Mouse (Mus musculus): ENCODE measurements at regions not wholly inside any gene's neighbourhood (a gene's known extent, or its start where the extent isn't known, plus 50 kb on each side); places are given as distances from the start of the nearest gene placed in this dataset.
"Not testable (repeated sequence)": the region's sequence is repeated elsewhere in the genome, so short reads cannot be mapped to it uniquely, and the experiment has no call there.

- Histone ChIP-seq H3K4me2 (replicated peaks) (no peak overlapping the region), H3K9me3 (no peaks in the 10 kb centered on the region), H3K9ac (no peak overlapping the region), H3K27me3 (no peaks in the 10 kb centered on the region), H3K36me3 (no peaks in the 10 kb centered on the region), H3K4me1 (no peaks in the 10 kb centered on the region), H3K27ac (no peak overlapping the region), H3K4me3 (no peak overlapping the region)
- WGBS = 59% methylated on average over 1 of the region's 1 CpGs
- ATAC-seq (ENCODE audit: insufficient number of reproducible peaks, insufficient read depth, low FRiP score, low TSS enrichment) = no peak
Measured at GRCm38 (mm10) chr5:78075203-78075602, 667.4 kb upstream of the Igfbp7 start.

DNA sequence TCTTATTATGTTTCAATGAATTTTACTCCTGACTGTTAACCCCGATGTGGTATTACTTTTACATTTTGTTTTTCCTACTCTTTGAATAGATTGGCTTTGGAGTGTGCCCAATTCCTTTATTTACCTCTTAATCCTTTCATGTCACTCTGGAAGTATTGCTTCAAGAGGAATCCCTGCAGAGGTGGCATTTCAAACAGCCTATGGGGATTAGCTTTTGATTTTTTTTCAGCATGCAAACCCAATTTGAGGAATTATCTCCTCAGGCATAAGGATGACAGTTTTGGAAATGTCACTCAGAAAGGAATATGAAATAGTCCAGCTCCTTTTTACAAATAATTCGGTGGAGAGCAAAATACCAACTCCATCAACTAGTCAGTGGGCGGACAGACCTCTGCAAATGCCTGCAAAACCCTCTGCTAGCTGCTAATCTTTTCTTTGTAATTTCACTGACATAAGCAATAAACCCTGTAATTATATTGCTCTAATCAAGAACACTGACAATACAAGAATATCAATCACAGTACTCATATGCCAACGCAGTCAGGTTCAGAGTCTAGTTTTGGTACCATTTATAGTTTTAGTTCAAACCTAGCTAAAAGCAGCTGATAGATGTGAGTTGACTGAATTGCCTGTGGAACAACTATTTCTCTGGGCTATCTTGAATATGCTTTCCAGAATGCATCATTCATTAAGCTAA lies 624.9 kb upstream of the Igfbp7 start:
- no peak overlapping the region for H3K9ac ChIP-seq
- no peaks in the 10 kb centered on the region for H3K9me3 ChIP-seq
- ATAC-seq (ENCODE audit: insufficient number of reproducible peaks, insufficient read depth, low FRiP score, low TSS enrichment) = no peak
- no peaks in the 10 kb centered on the region for H3K27me3 ChIP-seq
- H3K4me2 ChIP-seq (replicated peaks) = no peak overlapping the region
- no peak overlapping the region for H3K27ac ChIP-seq
- H3K36me3 ChIP-seq = no peaks in the 10 kb centered on the region
- WGBS = 69% methylated on average over 4 of the region's 4 CpGs
- H3K4me3 ChIP-seq = no peak overlapping the region
- H3K4me1 ChIP-seq = no peaks in the 10 kb centered on the region

GRCm38 (mm10) chr5:78017523-78017922 lies 609.7 kb upstream of the Igfbp7 start:
- 82% methylated on average over 4 of the region's 4 CpGs for WGBS
- no peak overlapping the region for H3K9ac ChIP-seq
- ATAC-seq (ENCODE audit: insufficient number of reproducible peaks, insufficient read depth, low FRiP score, low TSS enrichment) = no peak
- H3K36me3 ChIP-seq = no peaks in the 10 kb centered on the region
- no peaks in the 10 kb centered on the region for H3K27me3 ChIP-seq
- H3K9me3 ChIP-seq = no peaks in the 10 kb centered on the region
- no peak overlapping the region for H3K27ac ChIP-seq
- H3K4me2 ChIP-seq (replicated peaks) = no peak overlapping the region
- no peak overlapping the region for H3K4me3 ChIP-seq
- H3K4me1 ChIP-seq = no peaks in the 10 kb centered on the region

- H3K27ac ChIP-seq = no peak overlapping the region
- no peak for ATAC-seq (ENCODE audit: insufficient number of reproducible peaks, insufficient read depth, low FRiP score, low TSS enrichment)
- no peaks in the 10 kb centered on the region for H3K27me3 ChIP-seq
- H3K36me3 ChIP-seq = no peaks in the 10 kb centered on the region
- 73% methylated on average over 10 of the region's 10 CpGs for WGBS
- no peak overlapping the region for H3K9ac ChIP-seq
- no peak overlapping the region for H3K4me3 ChIP-seq
- no peaks in the 10 kb centered on the region for H3K9me3 ChIP-seq
- H3K4me1 ChIP-seq = no peaks in the 10 kb centered on the region
- H3K4me2 ChIP-seq (replicated peaks) = no peak overlapping the region
Measured at GRCm38 (mm10) chr5:77986449-77987047, 578.7 kb upstream of the Igfbp7 start.

DNA sequence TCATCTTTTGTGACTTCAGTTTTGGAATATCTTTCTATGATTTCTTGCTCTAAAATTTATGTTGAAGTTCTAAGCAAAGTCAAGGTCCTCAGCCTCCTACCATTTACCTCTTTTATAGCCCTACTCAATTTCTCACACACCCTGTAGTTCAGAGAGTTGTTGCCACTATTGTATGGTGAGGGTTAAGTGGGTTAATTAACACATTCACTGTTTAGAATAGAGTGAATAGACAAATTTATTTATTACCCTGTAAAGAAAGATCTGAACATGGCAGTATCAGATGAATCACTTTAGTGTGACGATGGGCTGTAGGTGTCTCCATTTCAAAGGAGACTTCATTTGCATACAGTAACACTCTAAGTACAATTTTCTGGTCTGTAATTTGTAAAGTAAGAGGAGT lies 577.4 kb upstream of the Igfbp7 start:
- Histone ChIP-seq H3K27me3 (no peaks in the 10 kb centered on the region), H3K4me3 (no peak overlapping the region), H3K9ac (no peak overlapping the region), H3K9me3 (no peaks in the 10 kb centered on the region), H3K36me3 (no peaks in the 10 kb centered on the region), H3K27ac (no peak overlapping the region), H3K4me1 (no peaks in the 10 kb centered on the region), H3K4me2 (replicated peaks) (no peak overlapping the region)
- 87% methylated on average over 1 of the region's 1 CpGs for WGBS
- ATAC-seq (ENCODE audit: insufficient number of reproducible peaks, insufficient read depth, low FRiP score, low TSS enrichment) = no peak

- WGBS = 86% methylated on average over 4 of the region's 4 CpGs
- not testable (repeated sequence) for H3K9me3 ChIP-seq; H3K27ac ChIP-seq; H3K9ac ChIP-seq; H3K4me2 ChIP-seq (replicated peaks); H3K4me3 ChIP-seq; H3K4me1 ChIP-seq; H3K36me3 ChIP-seq; H3K27me3 ChIP-seq; ATAC-seq (ENCODE audit: insufficient number of reproducible peaks, insufficient read depth, low FRiP score, low TSS enrichment)
Measured at GRCm38 (mm10) chr5:77940021-77940420, 532.2 kb upstream of the Igfbp7 start.

DNA sequence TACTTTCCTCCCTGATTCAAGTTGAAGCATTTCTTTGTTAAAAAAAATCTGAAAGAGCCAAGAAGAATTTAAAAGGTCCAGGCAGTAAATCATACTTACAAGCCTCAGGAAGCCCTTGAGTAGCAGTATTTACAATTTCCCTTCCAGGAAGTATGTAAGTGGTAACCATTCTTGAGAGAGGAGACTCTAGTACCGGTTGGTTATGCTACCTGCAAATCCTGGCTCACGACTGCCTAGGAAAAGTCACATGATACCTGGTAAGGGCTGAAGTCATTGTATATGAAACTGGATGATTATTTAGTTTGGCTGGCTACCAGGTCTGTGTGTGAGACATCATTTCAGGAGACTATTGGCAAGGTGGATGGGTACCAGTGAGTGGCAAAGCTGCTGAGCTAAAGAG lies 524.0 kb upstream of the Igfbp7 start:
- no peak overlapping the region for H3K4me2 ChIP-seq (replicated peaks)
- no peaks in the 10 kb centered on the region for H3K9me3 ChIP-seq
- H3K4me1 ChIP-seq = 0 out of 2 replicates have a peak, but pooled peaks cover 3% of the 10 kb centered on the region
- H3K4me3 ChIP-seq = no peak overlapping the region
- H3K27me3 ChIP-seq = no peaks in the 10 kb centered on the region
- no peak for ATAC-seq (ENCODE audit: insufficient number of reproducible peaks, insufficient read depth, low FRiP score, low TSS enrichment)
- no peaks in the 10 kb centered on the region for H3K36me3 ChIP-seq
- H3K27ac ChIP-seq = no peak overlapping the region
- H3K9ac ChIP-seq = no peak overlapping the region
- 68% methylated on average over 2 of the region's 2 CpGs for WGBS

DNA sequence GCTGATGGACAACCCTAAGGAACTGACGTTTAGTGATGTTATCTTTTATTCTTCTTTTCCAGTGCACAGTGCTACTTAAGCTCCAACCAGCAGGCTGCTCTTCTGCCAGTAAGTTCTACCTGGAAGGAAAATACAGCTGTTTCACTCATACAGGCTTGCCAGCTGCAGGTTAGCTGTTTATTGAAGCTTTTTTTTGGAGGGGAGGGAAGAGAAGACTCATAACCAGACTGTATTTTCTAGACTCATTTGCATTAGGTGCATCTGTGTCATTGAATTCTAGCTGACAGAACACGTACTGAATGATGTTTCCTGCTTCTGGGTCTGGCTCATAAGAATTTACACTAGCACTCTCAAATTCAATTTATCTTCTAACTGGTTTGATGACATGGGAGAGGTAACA lies 513.3 kb upstream of the Igfbp7 start:
- WGBS = 67% methylated on average over 2 of the region's 2 CpGs
- Histone ChIP-seq H3K9ac (no peak overlapping the region), H3K4me1 (no peaks in the 10 kb centered on the region), H3K9me3 (no peaks in the 10 kb centered on the region), H3K4me2 (replicated peaks) (no peak overlapping the region), H3K36me3 (no peaks in the 10 kb centered on the region), H3K27me3 (no peaks in the 10 kb centered on the region), H3K27ac (no peak overlapping the region), H3K4me3 (no peak overlapping the region)
- ATAC-seq (ENCODE audit: insufficient number of reproducible peaks, insufficient read depth, low FRiP score, low TSS enrichment) = no peak

DNA sequence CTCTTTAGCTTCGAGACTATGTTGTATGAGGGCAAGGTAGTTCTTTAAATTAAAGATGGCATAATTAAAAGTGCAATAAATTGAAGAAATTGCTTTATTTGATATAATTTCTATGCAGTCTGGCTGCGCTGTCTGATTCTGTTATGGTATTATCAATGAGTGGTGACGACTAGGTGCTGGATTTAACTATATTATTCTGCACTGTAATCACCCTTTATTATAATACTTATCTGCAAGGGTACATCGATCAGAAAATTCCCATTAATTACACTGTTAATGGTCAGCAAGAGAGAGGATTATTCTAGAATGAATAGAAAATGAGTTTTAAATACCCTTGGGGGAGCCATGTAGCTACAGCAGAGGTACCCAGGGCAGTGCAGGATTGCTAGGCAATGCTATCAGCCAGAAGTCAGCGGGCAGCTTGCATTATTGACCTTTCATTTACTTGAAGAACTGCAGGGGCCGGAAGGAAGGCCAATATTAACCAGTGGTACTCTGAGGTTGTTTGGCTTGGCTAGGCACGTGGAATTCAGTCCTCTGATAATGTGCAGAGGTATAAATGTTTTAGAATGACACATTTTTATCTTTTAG lies 509.3 kb upstream of the Igfbp7 start:
- 65% methylated on average over 7 of the region's 7 CpGs for WGBS
- no peak for ATAC-seq (ENCODE audit: insufficient number of reproducible peaks, insufficient read depth, low FRiP score, low TSS enrichment)
- H3K4me3 ChIP-seq = no peak overlapping the region
- no peaks in the 10 kb centered on the region for H3K9me3 ChIP-seq
- no peak overlapping the region for H3K9ac ChIP-seq
- no peaks in the 10 kb centered on the region for H3K36me3 ChIP-seq
- H3K4me1 ChIP-seq = no peaks in the 10 kb centered on the region
- H3K27me3 ChIP-seq = no peaks in the 10 kb centered on the region
- no peak overlapping the region for H3K27ac ChIP-seq
- no peak overlapping the region for H3K4me2 ChIP-seq (replicated peaks)

- no peak overlapping the region for H3K4me2 ChIP-seq (replicated peaks)
- H3K9me3 ChIP-seq = no peaks in the 10 kb centered on the region
- no peak overlapping the region for H3K27ac ChIP-seq
- H3K4me3 ChIP-seq = no peak overlapping the region
- no peaks in the 10 kb centered on the region for H3K27me3 ChIP-seq
- H3K36me3 ChIP-seq = no peaks in the 10 kb centered on the region
- H3K4me1 ChIP-seq = no peaks in the 10 kb centered on the region
- no peak overlapping the region for H3K9ac ChIP-seq
- WGBS = 64% methylated on average over 2 of the region's 2 CpGs
- ATAC-seq (ENCODE audit: insufficient number of reproducible peaks, insufficient read depth, low FRiP score, low TSS enrichment) = no peak
Measured at GRCm38 (mm10) chr5:77916375-77916774, 508.5 kb upstream of the Igfbp7 start.

- Histone ChIP-seq H3K4me2 (replicated peaks) (no peak overlapping the region), H3K9me3 (no peaks in the 10 kb centered on the region), H3K4me1 (no peaks in the 10 kb centered on the region), H3K9ac (no peak overlapping the region), H3K27me3 (no peaks in the 10 kb centered on the region), H3K36me3 (no peaks in the 10 kb centered on the region), H3K4me3 (no peak overlapping the region), H3K27ac (no peak overlapping the region)
- 45% methylated on average over 6 of the region's 6 CpGs for WGBS
- ATAC-seq (ENCODE audit: insufficient number of reproducible peaks, insufficient read depth, low FRiP score, low TSS enrichment) = no peak
Measured at GRCm38 (mm10) chr5:77909218-77909617, 501.4 kb upstream of the Igfbp7 start.

- ATAC-seq (ENCODE audit: insufficient number of reproducible peaks, insufficient read depth, low FRiP score, low TSS enrichment); H3K4me2 ChIP-seq (replicated peaks); H3K4me3 ChIP-seq; H3K36me3 ChIP-seq; H3K4me1 ChIP-seq; H3K27ac ChIP-seq; H3K9me3 ChIP-seq; H3K9ac ChIP-seq; H3K27me3 ChIP-seq: not testable (repeated sequence)
- WGBS = 83% methylated on average over 2 of the region's 2 CpGs
Measured at GRCm38 (mm10) chr5:77892024-77892423, 484.2 kb upstream of the Igfbp7 start.
